Mouse (Mus musculus) gastrocnemius, adult 2 months (tissue): ENCODE measurements around the gene Mip. TPM values are rescaled to one million over a fixed set of nuclear protein-coding genes. Genes with fewer than 3 reads are reported as not detected.
"Not testable (repeated sequence)": the region's sequence is repeated elsewhere in the genome, so short reads cannot be mapped to it uniquely, and the experiment has no call there.

Experiments
- DNase-seq: peaks from one replicate; pipeline ENCODE4 v3.0.0; 2022
- H3K27ac ChIP-seq: fragments of 200-600 bp; 2 replicates; pipeline ENCODE4 v1.8.1; 2022; ENCODE audit warnings: mild to moderate bottlenecking
- H3K4me3 ChIP-seq: fragments of 200-600 bp; 2 replicates; pipeline ENCODE4 v1.8.1; 2022; ENCODE audit warnings: mild to moderate bottlenecking, moderate library complexity
- CTCF ChIP-seq: fragments of 200-600 bp; IDR thresholded peaks from 2 replicates; pipeline ENCODE4 v1.8.1; 2022; ENCODE audit warnings: antibody characterized with exemption, mild to moderate bottlenecking, moderate library complexity
- intact Hi-C: fragments of 180-260 bp; cut with DNase I; formaldehyde crosslinking; loops from one replicate; pipeline ENCODE4 v1.15.1; 2025
- total RNA-seq, 2 experiments: library from RNA; stranded (reverse); gene quantifications; 2 replicates each; pipeline ENCODE4 v1.2.3; 2021

The Mip gene
- total RNA-seq, 2 experiments from 2014 or later, result not detected

DNA sequence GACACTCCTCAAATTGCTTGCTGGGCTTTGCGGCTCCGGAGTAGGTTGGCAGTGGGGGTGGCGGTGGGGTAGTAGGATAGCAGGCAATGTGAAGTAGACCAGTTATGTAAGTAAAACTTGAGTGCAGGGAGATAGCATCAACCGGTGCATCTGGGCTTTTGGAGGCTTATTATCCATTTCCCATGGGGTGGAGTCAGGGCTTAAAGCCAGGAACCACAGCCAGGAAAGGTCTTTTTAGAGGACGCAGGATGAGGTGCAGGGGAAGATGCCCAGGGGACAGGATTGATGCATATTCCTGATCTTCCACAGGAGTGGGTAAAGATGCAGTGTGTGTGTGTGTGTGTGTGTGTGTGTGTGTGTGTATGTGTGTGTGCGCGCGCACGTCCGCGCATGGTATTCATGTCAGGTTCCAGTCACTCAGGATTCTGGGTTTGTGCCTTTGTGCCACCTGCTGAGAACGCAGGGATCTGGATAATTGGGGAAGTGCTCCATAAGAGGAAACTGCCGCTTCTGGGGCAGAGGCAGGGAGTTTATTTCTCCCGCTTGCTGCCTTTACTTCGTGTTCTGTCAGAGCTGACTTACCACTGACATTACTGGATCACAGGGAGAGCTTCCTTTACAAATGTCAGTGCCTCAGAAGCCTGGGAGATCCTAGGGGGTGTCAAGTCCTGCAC is 12.3 kb downstream of the Mip start:
- Histone ChIP-seq H3K27ac (peak overlapping the region; percentile 35; the same call in 1 of the 2 replicates), H3K4me3 (no peak overlapping the region)
- TF ChIP-seq CTCF, result no peak
- intact Hi-C loops, result no loop called here
- peak; percentile 52 for DNase-seq

DNA sequence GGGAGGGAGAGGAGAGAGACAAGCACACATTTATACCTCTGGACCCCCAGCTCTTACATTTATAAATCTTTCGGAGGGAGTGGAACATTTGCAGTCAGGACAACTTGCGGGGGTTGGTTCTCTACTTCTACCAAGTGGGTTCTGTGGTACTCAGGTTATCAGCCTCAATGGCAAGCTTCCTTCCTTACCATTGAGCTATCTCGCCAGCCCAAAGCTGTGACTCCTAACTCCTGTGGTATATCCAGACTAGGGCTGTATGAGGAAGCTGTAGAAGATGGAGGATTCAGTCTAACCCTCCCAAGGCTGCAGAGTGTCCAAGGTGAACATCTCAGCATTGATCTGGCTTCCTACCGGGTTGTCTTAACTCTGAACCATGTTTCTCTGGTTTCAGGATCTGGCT is 13.5 kb downstream of the Mip start:
- DNase-seq, result no peak
- intact Hi-C loops, result no loop called here
- Histone ChIP-seq H3K4me3 (no peak overlapping the region), H3K27ac (no peak overlapping the region)
- no peak for TF ChIP-seq CTCF

DNA sequence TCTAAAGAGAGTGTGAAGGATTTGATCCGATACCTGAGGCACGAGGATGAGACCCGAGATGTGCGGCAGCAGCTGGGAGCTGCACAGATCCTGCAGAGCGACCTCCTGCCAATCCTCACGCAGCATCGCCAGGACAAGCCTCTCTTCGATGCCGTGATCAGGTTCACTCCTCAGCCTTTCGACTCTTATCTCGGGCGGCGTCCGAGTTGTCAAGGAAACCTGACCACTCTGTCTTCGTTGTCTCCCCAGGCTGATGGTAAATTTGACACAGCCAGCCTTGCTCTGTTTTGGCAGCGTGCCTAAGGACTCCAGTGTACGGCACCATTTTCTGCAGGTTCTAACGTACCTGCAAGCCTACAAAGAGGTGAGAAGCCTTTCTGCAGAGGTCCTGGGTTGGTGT is 14.5 kb downstream of the Mip start:
- intact Hi-C loops, result no loop called here
- Histone ChIP-seq H3K27ac (no peak overlapping the region), H3K4me3 (no peak overlapping the region)
- no peak for TF ChIP-seq CTCF
- DNase-seq, result no peak

- H3K27ac ChIP-seq, result no peak overlapping the region
- intact Hi-C loops, result no loop called here
- DNase-seq, result no peak
- TF ChIP-seq CTCF, result no peak
- H3K4me3 ChIP-seq, result no peak overlapping the region
Measured at GRCm38 (mm10) chr10:128243252-128243651, 17.6 kb downstream of the Mip start.

DNA sequence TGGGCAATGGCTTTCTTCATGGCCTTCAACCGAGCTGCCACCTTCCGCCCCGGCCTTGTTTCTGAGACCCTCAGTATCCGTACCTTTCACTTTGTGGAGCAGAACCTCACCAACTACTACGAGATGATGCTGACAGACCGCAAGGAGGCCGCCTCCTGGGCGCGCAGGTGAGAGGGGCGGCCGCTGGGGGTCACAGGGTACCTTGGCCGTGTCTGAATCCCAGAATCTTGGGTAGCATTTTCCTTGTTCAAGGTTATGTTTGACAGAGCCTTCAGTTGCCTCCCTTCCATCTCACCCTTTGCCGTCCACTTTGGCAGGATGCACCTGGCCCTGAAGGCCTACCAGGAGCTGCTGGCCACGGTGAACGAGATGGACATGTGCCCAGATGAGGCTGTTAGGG is 18.5 kb downstream of the Mip start:
- H3K27ac ChIP-seq, result no peak overlapping the region
- no peak overlapping the region for H3K4me3 ChIP-seq
- intact Hi-C loops, result no loop called here
- TF ChIP-seq CTCF, result no peak
- no peak for DNase-seq

DNA sequence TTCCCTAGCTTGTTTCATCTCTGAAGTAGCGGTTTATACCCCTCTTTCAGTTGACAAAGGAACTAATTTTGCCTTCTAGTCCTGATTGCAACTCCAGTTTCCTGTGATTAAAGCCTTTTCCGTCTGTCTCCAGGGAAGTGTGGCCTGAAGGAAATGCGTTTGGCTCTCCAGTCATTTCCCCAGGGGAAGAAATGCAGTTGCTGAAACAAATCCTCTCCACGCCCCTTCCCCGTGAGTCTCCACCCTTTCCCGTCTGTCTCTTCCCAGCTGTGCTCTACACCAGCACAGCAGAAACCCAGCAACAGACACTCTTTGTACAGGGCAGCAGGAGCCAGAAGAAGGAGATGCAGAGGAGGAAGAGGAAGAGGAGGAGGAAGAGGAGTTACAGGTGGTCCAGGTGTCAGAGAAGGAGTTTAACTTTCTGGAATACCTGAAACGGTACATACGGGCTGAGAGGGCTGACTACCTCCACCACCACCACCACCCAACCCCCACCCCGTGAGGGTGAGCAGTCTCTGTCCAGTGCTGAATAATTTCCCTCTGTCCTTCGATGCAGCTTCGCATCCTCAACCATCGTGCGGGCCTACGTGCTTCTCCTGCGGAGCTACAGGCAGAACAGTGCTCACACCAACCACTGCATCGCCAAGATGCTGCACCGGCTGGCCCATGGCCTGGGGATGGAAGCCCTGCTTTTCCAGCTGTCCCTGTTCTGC is 21.5 kb downstream of the Mip start:
- peak overlapping the region; percentile 85 for H3K27ac ChIP-seq
- peak; percentile 69 for DNase-seq
- H3K4me3 ChIP-seq, result peak overlapping the region; percentile 71
- TF ChIP-seq CTCF, result no peak
- intact Hi-C loops, result no loop called here

GRCm38 (mm10) chr10:128250565-128250964 is 24.9 kb downstream of the Mip start:
- intact Hi-C loops, result no loop called here
- DNase-seq, result no peak
- Histone ChIP-seq H3K27ac (no peak overlapping the region), H3K4me3 (no peak overlapping the region)
- TF ChIP-seq CTCF, result no peak

DNA sequence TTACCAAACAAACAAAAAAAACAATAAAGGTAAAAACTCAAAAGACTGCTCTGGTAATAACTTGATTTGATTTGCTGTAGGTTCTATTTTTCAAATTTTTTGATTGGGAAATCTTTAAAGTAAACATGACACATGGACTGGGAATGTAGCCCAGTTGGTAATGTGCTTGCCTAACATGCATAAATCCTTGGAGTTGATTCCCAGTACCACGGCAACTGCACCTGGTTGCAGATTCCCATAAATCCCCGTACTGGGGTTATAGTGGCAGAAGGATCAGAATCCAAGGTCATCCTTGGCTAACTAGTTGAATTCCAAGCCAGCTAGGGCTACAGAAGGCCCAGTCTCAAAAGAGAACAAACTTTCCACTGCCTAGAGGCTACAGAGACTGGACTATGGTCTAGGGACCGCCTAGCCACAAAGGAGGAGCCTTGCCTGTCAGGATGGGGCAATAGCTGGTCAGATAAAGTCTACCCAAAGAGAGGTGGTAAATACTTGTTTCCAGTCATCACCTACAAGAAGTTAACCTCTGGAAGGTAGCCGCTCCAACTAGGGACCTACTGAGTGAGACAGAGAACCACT is 28.1 kb downstream of the Mip start, which contains the start of gene Apon:
Gene Apon (plus strand): TSS at position 420 of the 579 bp plus-strand sequence.
- Histone ChIP-seq H3K4me3 (no peak within 1 kb of the TSS), H3K27ac (no peak within 1 kb of the TSS)
- TF ChIP-seq CTCF, result no peak
- intact Hi-C loops, result no loop called here
- DNase-seq, result no peak

DNA sequence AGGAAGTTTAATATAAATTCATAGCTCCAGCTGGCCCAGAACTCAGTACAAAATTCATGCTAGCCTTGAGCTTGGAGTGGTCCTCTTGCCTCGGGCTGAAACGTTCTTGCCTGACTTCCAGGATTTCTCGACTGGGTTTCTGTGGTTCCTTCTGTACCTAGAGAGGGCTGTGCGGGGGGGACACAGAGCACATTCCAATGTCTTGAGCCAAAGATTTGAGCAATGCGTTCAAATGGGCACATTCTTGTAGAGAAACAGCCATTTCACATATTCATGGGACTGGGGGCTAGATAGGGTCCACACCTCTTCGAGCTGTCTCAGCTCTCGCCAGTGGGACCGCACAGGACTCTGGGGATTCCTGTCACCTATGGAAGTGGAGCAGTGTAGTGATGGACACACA is 30.3 kb downstream of the Mip start:
- intact Hi-C loops, result no loop called here
- TF ChIP-seq CTCF, result no peak
- DNase-seq, result no peak

DNA sequence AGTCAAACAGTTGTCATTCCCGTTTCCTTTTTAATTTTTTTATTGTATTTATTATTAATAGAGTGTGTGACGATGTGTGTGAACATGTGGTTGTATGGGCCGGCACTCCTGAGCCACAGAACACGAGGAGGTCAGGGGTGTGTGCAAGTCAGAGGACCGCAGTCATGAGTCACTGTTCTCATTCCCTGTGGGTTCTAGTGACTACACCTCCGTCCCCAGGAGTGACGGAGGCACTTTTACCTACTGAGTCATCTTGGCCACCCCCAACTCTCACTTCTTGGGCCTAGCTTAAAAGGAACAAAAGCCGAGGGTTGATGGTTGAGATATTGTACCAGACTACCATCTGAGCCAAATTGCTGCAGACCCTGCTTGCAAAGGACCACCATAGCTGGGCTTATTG is 30.7 kb downstream of the Mip start:
- no peak overlapping the region for H3K4me3 ChIP-seq
- no peak for TF ChIP-seq CTCF
- no peak overlapping the region for H3K27ac ChIP-seq
- intact Hi-C loops, result no loop called here
- no peak for DNase-seq

More for the DNA sequence above, 30.3 kb downstream of the Mip start:
- no peak overlapping the region for H3K27ac ChIP-seq
- H3K4me3 ChIP-seq, result no peak overlapping the region

DNA sequence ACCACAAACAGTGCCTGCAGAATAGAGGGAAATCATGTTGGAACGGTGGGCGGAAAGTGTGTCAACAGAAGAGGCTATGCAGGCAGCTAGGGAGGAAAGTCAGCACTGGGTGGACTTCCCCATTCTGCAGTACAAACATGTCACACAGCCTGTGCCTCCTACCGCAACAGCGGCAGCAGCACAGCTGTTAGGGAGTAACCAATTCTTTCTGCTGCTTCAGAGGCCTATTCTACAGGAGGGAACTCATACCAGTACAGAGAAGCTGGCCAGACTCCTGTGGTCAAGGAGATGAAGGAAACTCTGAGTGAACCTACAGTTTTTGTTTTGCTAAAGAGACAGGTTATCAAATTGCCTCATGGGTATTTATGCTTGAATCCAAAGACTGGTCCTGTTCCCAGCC is 33.3 kb downstream of the Mip start:
- no peak for DNase-seq
- no peak for TF ChIP-seq CTCF
- no peak overlapping the region for H3K4me3 ChIP-seq
- intact Hi-C loops, result no loop called here
- H3K27ac ChIP-seq, result peak overlapping the region; percentile 28; the same call in 1 of the 2 replicates

DNA sequence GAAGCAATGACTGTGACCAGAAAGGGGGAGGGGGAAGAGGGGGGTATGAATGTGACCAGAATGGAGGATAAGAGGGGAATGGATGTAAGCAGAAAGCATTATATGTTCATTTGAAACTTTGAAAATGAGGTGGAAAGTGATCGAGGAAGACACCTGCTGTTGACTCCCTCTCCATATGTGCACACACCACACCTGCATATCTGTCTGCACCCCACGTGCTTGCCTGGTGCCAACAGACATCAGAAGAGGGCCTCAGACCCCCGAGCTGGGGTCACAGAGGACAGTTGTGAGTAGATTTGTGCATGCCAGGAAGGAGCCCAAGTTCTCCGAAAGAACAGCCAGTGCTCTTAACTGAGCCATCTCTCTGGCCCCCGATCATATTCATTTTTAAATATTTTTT is 34.3 kb downstream of the Mip start:
- no peak for DNase-seq
- no peak overlapping the region for H3K27ac ChIP-seq
- TF ChIP-seq CTCF, result no peak

GRCm38 (mm10) chr10:128260376-128260775 is 34.7 kb downstream of the Mip start:
- intact Hi-C loops, H3K27ac ChIP-seq, H3K4me3 ChIP-seq, DNase-seq: not testable (repeated sequence)

More for the DNA sequence above, 34.3 kb downstream of the Mip start:
- no peak overlapping the region for H3K4me3 ChIP-seq
- intact Hi-C loops, result no loop called here
